Mouse (Mus musculus) heart, embryonic 10.5 days (tissue): Measurements from ENCODE around the gene Coq8a. TPM values are rescaled to one million over a fixed set of nuclear protein-coding genes. Genes with fewer than 3 reads are reported as not detected.
A peak's percentile ranks its signal among the peaks of the same experiment; 100 is the strongest.

Experiments
- DNase-seq: peaks from one replicate; pipeline ENCODE4 v3.0.0-alpha.2; 2017; ENCODE audit warnings: low spot score
- H3K27ac ChIP-seq: fragments of 300-500 bp; sonication (generic); 2 replicates; pipeline ENCODE4 v1.5.1; 2016; ENCODE audit warnings: mild to moderate bottlenecking
- H3K27me3 ChIP-seq: fragments of 300-500 bp; sonication (generic); 2 replicates; pipeline ENCODE4 v1.6.1; 2016; ENCODE audit warnings: mild to moderate bottlenecking; ENCODE audit not compliant: poor library complexity, insufficient read depth, severe bottlenecking
- H3K36me3 ChIP-seq: fragments of 300-500 bp; sonication (generic); 2 replicates; pipeline ENCODE4 v1.6.1; 2016; ENCODE audit warnings: mild to moderate bottlenecking, moderate library complexity
- H3K4me1 ChIP-seq: fragments of 300-500 bp; sonication (generic); 2 replicates; pipeline ENCODE4 v1.6.1; 2016; ENCODE audit warnings: mild to moderate bottlenecking
- H3K4me3 ChIP-seq: fragments of 300-500 bp; sonication (generic); 2 replicates; pipeline ENCODE4 v1.5.1; 2016; ENCODE audit warnings: mild to moderate bottlenecking, moderate library complexity
- H3K9me3 ChIP-seq: fragments of 300-500 bp; sonication (generic); 2 replicates; pipeline ENCODE4 v1.6.1; 2016; ENCODE audit warnings: mild to moderate bottlenecking, moderate library complexity
- WGBS: fragments of 180-500 bp; shearing (Covaris S2); methylation state at CpG from one replicate; pipeline ENCODE4 v1.1.7; 2016; 5-methylcytosine and 5-hydroxymethylcytosine counted together
- polyA plus RNA-seq: library from polyadenylated mRNA; unstranded; fragments of >200 nt; fragmentation: Nextera tagmentation; extraction: Ambion mirVana; gene quantifications from 2 replicates; pipeline ENCODE4 v1.2.1, GENCODE M21; 2016

Coq8a gene
- polyA plus RNA-seq, 1 experiment from 2014 or later = 4.0 TPM

DNA sequence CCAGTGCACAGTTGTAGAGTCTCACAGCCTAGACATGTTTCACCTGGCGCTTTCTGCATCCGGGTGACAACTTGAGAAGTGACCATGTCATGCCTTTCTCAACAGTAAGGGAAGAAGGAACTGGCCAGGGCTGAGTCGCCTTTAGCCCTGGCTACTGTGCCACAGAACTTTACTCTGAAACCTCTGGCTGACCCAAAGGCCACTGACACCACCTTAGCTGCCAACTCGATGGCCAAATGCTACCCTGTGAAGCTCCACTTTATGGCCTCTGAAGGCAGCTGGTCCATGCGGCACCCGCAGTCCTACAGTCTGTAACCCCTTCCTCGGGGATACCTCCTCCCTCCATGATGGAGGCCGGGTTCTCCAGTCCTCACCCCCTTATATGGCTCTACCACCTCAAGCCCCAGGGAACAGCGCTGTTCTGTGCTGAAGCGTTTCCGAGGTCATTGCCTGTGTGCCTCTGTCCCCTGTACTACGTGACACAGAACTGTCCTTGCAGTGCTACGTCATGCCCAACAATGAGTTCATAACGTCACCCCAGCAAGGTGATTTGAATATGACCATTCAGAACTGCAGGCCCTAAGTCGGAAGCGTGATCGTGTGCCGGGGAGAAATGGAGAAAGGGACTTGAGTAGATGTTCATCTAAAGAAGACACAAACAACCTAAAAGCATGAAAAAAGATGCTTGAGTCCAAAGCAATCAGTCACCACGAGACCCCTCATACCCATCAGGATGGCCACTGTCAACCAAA, 21.6 kb upstream of the Coq8a start:
- no peak overlapping the region for H3K4me3 ChIP-seq
- DNase-seq = no peak
- H3K27ac ChIP-seq = no peak overlapping the region
- H3K9me3 ChIP-seq = no peaks in the 10 kb centered on the region
- peaks cover 7% of the 10 kb centered on the region; the same call in 1 of the 2 replicates for H3K27me3 ChIP-seq
- WGBS = 85% methylated on average over 19 of the region's 19 CpGs
- H3K4me1 ChIP-seq = peaks cover 5% of the 10 kb centered on the region
- H3K36me3 ChIP-seq = no peaks in the 10 kb centered on the region

DNA sequence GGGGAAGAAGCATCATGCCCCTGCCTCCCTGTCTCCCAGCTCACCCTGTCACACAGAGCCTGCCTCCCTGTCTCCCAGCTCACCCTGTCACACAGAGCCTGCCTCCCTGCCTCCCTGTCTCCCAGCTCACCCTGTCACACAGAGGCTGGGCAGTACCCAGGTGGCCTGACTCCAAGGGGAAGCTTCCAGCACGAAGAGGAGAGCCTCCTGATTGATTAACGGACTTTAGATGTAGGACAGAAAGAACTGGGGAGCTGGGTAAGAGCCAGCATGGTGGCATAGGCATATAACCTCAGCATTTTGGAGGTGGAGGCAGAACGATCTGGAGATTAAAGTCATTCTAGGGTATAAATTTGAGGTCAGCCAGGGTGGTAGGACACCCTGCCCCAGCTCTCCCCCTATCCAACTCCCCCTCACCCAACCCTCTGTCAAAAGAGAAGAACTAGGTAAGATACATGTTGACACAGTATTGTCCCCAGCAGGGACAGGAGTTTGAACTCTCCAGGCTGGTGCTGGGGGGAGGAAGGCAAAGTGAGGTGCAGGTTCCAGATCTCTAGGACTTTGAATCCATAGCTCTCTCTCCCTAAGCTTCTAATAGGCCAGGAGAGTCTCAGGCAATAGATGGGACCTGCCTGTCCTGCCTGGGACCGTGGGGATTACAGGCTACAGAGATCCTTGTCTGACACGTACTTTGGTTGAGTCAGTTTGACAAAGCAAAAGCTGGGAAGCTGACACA, 17.3 kb upstream of the Coq8a start:
- no peaks in the 10 kb centered on the region for H3K27me3 ChIP-seq
- DNase-seq = no peak
- no peaks in the 10 kb centered on the region for H3K36me3 ChIP-seq
- no peaks in the 10 kb centered on the region for H3K4me1 ChIP-seq
- no peak overlapping the region for H3K27ac ChIP-seq
- WGBS = 57% methylated on average over 5 of the region's 5 CpGs
- no peaks in the 10 kb centered on the region for H3K9me3 ChIP-seq
- H3K4me3 ChIP-seq = no peak overlapping the region

DNA sequence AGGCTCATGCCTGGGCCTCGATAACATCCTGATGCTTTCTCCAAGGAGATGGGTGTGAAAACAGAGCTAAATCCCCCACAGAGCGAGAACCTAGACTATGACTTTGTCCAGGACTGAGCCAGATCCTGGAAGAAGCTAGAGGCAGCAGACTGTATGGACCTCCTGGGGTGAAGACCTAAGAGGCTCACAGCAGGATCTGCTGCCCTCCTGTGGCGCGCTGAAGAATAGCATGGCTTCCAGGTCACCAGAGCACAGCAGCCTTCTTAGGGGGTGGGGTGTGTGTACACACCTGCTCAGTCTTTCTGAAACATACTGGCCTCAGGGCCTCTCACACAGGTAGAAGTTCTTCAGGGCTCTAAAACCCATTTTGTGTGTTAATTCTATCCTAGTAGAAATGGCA, 15.6 kb upstream of the Coq8a start:
- Histone ChIP-seq H3K4me3 (no peak overlapping the region), H3K9me3 (no peaks in the 10 kb centered on the region), H3K27ac (no peak overlapping the region), H3K36me3 (no peaks in the 10 kb centered on the region), H3K27me3 (no peaks in the 10 kb centered on the region), H3K4me1 (peaks cover 6% of the 10 kb centered on the region; the same call in 1 of the 2 replicates)
- DNase-seq = peak; percentile 88
- WGBS = 22% methylated on average over 4 of the region's 4 CpGs

DNA sequence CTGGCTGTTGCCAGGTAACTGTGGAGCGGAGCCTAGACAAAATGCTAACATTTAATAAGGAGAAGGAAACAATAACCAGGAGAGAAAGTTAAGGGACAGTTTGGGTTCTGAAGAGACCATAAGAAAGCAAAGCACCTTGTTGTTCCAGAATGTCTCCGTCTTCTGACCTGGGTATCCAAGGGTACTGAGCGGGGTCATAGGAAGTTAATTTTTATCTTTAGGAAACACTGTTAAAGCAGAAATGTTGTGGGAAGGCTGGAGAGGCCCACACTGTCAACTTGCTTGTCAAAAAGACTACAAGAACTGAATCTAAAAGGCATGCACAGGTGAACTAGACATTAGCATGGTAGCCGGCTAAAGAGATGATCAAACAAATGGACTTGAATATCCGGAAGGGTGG, 13.5 kb upstream of the Coq8a start:
- no peak for DNase-seq
- Histone ChIP-seq H3K36me3 (no peaks in the 10 kb centered on the region), H3K4me3 (no peak overlapping the region), H3K27ac (no peak overlapping the region), H3K9me3 (no peaks in the 10 kb centered on the region), H3K4me1 (peaks cover 8% of the 10 kb centered on the region; the same call in 1 of the 2 replicates), H3K27me3 (no peaks in the 10 kb centered on the region)
- WGBS = 83% methylated on average over 5 of the region's 5 CpGs

DNA sequence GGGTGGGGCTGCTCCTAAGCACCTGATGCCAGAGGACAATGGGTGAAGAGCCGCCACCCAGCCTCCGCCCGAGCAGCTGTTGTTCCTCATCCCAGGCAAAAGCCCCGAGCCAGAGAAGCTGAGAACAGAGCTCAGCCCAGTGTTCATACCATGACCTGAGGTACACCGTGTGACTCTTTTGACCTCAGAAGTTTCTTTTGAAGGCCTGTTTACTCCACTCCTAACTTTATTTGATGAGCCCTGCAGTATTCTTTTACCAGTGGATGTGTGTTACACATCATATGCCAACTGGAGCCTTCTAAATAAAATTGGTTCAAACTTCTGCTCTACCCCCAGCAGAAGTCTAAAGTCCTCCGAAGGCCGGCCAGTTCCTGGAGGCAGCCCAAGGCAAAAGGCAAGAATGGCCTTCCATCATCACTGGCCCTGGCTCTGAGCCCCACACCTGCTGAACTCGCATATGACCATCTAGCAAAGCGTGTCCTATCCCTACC, 11.4 kb upstream of the Coq8a start:
- no peak for DNase-seq
- WGBS = 84% methylated on average over 9 of the region's 9 CpGs
- Histone ChIP-seq H3K27ac (no peak overlapping the region; the same call in 1 of the 2 replicates), H3K4me1 (peaks cover 8% of the 10 kb centered on the region; the same call in 1 of the 2 replicates), H3K9me3 (no peaks in the 10 kb centered on the region), H3K36me3 (no peaks in the 10 kb centered on the region), H3K4me3 (no peak overlapping the region), H3K27me3 (no peaks in the 10 kb centered on the region)

DNA sequence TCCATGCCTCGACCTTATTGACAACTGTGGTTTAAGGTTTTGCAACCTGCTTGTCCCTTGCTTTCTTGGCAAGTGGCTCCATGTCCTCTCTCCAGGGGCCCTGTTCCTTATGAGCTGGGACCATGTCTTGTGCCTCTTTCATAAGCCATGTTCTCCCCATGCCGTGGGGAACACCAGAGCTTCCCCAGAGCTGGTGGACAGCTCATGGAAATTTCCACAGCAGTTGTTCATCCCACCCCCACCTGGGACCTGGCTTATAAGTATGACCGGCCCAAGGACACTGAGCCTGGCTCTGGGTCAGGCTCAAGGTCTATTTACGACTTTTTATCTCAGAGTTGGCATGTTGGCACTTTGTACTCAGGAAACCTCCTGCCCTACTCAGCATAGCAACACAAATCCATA, 10.6 kb upstream of the Coq8a start:
- 64% methylated on average over 4 of the region's 4 CpGs for WGBS
- H3K27me3 ChIP-seq = no peaks in the 10 kb centered on the region
- no peaks in the 10 kb centered on the region for H3K36me3 ChIP-seq
- no peaks in the 10 kb centered on the region for H3K9me3 ChIP-seq
- H3K4me3 ChIP-seq = no peak overlapping the region
- peaks cover 8% of the 10 kb centered on the region; the same call in 1 of the 2 replicates for H3K4me1 ChIP-seq
- DNase-seq = no peak
- no peak overlapping the region; the same call in 1 of the 2 replicates for H3K27ac ChIP-seq

DNA sequence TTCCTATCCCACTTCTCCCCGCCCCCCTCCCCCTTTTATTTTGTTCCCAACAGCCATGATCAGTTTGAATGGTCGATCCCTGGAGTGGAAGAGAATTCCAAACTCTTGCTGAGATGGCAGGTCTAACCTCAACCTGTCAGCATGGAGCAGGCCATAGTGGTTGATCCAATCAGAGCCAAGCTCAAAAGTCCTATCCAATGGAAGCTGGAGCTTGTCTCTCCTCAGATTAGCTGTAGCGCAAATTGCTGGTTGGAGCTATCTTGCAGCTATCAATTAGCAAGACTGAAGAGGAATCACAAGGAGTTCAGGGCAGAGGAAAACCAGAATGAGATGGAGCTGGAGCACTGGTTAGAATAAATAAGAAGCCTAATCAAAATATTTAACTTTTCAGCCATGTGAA, 9.0 kb upstream of the Coq8a start:
- no peak for DNase-seq
- 63% methylated on average over 3 of the region's 3 CpGs for WGBS
- Histone ChIP-seq H3K4me1 (peaks cover 8% of the 10 kb centered on the region; the same call in 1 of the 2 replicates), H3K27ac (no peak overlapping the region), H3K4me3 (no peak overlapping the region), H3K9me3 (no peaks in the 10 kb centered on the region), H3K27me3 (no peaks in the 10 kb centered on the region), H3K36me3 (no peaks in the 10 kb centered on the region)

DNA sequence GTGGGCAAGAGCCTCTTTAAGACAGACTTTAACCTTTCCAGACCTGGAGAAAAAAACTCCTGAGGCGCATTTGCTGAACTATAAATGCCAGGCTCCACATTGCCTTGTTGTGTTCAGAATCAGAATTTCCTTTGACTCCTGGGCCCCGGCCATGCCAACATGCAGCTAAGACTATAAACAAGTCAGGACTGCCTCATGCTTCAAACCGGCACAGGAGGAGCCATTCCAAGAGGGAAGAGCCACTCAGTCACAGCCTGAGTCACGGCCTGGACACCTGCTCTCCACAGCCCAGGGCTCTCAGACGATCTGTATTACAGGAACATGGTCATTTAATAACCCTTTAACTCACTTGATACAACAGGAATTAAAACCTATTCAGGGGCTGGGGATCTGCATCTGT, 1.3 kb upstream of the Coq8a start:
- Histone ChIP-seq H3K27ac (no peak overlapping the region), H3K4me1 (peaks cover 4% of the 10 kb centered on the region; the same call in 1 of the 2 replicates), H3K4me3 (no peak overlapping the region), H3K27me3 (no peaks in the 10 kb centered on the region), H3K36me3 (no peaks in the 10 kb centered on the region), H3K9me3 (no peaks in the 10 kb centered on the region)
- 68% methylated on average over 5 of the region's 5 CpGs for WGBS
- DNase-seq = no peak

DNA sequence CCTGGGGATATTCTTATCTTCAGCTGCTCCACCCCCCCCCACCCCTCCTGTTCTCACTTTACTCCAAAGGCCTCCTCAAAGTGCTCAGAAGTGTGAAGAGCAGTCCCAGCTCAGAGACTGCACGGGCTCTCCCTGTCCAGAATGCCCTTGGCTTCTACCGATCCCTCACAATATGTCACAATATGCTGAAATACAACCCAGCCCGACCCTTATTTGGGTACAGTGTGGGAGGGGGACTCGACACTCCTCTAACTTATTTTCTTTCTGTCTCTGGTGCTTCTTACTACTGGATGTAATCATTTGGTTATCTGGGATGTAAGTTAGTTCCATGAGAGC, 281 bp upstream of the Coq8a start:
- no peaks in the 10 kb centered on the region for H3K36me3 ChIP-seq
- H3K4me3 ChIP-seq = no peak overlapping the region
- DNase-seq = no peak
- no peak overlapping the region for H3K27ac ChIP-seq
- WGBS = 58% methylated on average over 4 of the region's 4 CpGs
- no peaks in the 10 kb centered on the region for H3K9me3 ChIP-seq
- peaks cover 12% of the 10 kb centered on the region for H3K4me1 ChIP-seq
- peaks cover 1% of the 10 kb centered on the region; the same call in 1 of the 2 replicates for H3K27me3 ChIP-seq

DNA sequence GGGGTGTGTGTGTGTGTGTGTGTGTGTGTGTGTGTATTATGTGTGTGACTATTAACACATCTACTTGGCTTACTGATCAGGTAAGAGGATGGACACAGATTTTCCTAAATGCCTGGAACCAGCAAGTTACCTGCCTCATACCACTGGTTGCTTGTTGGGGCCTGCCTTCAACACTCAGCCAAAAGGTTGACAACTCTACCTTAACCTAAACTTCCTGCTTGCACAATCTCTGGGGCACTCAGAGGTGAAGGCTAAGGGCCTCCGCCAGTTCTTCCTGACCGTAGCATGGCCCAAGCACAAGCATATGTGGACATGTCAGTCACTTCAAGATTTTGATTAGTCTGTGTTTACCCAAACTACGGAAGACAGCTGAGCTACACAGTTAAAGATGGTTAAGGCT, 1.4 kb downstream of the Coq8a start:
- no peaks in the 10 kb centered on the region for H3K36me3 ChIP-seq
- DNase-seq = no peak
- peaks cover 16% of the 10 kb centered on the region for H3K4me1 ChIP-seq
- H3K27ac ChIP-seq = no peak overlapping the region
- H3K27me3 ChIP-seq = peaks cover 12% of the 10 kb centered on the region; the same call in 1 of the 2 replicates
- 79% methylated on average over 3 of the region's 3 CpGs for WGBS
- H3K9me3 ChIP-seq = no peaks in the 10 kb centered on the region
- no peak overlapping the region for H3K4me3 ChIP-seq

DNA sequence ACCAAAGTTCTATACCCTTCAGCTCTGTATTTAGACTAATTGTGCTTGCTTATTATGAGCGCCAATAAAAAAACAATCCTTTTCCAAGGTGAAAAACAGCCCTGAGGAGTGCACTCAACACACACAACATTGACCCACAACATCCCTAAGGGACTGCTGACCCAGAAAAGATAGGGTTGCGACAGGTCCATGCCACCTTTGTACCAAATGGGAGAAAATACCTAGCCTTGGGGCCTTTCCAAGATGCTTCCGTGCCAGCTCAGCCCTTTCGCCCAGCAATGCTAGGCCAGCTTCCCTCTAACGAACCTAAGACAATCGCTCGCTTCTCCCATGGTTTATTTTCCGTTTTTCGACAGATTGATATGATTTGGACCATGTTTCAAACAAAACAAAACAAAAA, 2.9 kb downstream of the Coq8a start:
- Histone ChIP-seq H3K9me3 (no peaks in the 10 kb centered on the region), H3K4me3 (peak overlapping the region; percentile 82), H3K27me3 (peaks cover 12% of the 10 kb centered on the region; the same call in 1 of the 2 replicates), H3K36me3 (no peaks in the 10 kb centered on the region), H3K4me1 (peaks cover 16% of the 10 kb centered on the region), H3K27ac (peak overlapping the region; percentile 71)
- DNase-seq = no peak
- WGBS = 88% methylated on average over 9 of the region's 9 CpGs

DNA sequence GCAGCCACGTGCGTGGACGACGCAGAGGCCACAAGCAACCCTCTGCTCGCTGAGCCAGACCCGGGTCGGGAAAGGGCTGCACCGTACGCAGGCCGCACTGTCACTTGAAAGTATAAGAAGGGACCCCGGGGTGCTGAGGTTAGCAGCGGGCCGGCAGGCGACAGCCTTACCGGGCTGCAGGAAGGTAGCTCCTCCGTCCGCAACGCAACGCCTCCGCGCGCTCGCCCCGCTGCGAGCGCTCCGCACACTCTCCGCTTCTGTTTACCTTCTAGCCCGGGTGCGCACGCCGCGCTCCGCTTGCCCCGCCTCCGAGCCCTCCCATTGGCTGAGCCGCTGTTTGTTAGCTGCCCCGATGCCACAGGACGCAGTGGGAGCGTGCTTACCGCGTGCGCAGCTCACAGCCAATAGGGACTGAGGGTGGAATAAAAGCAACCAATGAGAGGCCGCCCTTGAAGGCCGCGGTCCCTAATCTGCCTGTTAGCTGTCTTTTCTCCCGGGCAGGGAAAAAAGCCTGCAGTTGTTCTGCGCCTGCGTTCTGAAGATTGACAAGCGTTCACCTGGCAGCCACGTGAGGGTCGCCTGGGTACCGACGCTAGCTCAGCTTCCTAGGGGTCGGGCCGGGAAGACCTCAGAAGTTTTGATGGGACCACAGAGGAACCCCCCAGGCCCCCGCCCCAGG, 3.6 kb downstream of the Coq8a start:
- H3K4me3 ChIP-seq = peak overlapping the region; percentile 82
- peak overlapping the region; percentile 71 for H3K27ac ChIP-seq
- no peaks in the 10 kb centered on the region for H3K36me3 ChIP-seq
- peaks cover 16% of the 10 kb centered on the region for H3K4me1 ChIP-seq
- no peaks in the 10 kb centered on the region for H3K9me3 ChIP-seq
- DNase-seq = peak; percentile 99
- H3K27me3 ChIP-seq = peaks cover 12% of the 10 kb centered on the region; the same call in 1 of the 2 replicates
- under 1% methylated on average over 57 of the region's 57 CpGs for WGBS
